Mouse (Mus musculus): ENCODE results near the gene Mms22l. TPM values are rescaled to one million over a fixed set of nuclear protein-coding genes. Genes with fewer than 3 reads are reported as not detected.

Mms22l gene
- polyA plus RNA-seq (2017; shearing (Covaris generic)) = 8.9 TPM

GRCm38 (mm10) chr4:24496116-24496952 lies at the start of gene Mms22l:
Gene Mms22l, plus strand, starts transcription at chr4:24496451.

